Mouse (Mus musculus): Measurements from ENCODE around the gene Mad2l1.

The Mad2l1 gene

DNA sequence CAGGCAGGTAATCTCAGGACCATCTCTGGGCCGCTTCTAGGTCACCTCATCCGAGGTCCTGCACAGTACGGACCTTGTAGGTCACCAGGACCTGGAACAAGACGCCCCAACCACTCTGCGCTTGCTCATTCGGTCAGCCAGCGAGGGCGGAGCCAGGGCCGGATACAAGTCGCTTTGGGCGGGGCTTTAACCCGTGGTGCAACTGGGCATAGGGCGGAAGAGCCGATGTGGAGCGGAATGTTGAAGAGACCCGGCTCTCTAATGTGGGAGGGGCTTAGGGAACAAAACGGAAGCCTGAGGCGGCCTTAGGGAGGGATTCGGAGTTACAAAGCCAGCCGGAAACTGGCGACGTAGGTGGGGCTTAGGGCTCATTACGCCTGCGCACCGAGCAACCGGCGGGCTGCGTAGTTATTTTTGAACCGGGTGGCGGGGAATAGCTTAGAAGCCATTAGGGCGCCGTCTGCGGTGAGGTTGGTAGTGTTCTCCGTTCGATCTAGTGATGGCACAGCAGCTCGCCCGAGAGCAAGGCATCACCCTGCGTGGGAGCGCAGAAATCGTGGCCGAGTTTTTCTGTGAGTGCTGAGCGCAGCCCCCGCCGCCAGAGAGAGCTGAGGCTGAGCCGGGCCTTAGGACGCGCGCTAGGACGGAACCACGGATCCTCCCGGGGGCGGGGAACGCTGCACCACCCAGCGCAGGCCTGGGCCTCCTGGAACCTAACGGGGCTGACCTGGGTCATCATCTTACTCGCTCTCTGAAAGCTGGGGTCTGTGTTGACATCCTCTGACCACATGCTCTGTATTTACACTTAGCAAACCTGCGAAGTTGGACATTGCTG lies at the start of gene Mad2l1:
Mad2l1 (plus strand) TSS at position 363 of the 835 bp plus-strand sequence.
- peak; percentile 97 for DNase-seq (ENCODE audit: low spot score)

DNA sequence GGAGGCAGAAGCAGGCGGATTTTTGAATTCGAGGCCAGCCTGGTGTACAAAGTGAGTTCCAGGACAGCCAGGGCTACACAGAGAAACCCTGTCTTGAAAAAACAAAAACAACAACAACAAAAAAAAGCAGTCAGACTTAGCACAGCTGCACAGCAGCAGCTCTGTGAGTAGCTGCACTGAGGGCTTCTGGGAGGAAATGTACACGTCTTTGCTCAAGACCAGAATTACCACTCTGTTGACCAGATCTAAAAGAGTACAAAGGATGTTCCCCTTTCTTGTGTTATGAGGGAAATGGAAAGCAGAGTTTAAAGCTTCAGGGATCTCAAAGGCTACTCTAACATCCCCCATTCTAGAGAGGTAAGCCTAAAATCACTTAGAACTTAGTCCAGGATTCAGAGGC lies 41.5 kb upstream of the Mad2l1 start:
- DNase-seq (ENCODE audit: low spot score), result no peak

DNA sequence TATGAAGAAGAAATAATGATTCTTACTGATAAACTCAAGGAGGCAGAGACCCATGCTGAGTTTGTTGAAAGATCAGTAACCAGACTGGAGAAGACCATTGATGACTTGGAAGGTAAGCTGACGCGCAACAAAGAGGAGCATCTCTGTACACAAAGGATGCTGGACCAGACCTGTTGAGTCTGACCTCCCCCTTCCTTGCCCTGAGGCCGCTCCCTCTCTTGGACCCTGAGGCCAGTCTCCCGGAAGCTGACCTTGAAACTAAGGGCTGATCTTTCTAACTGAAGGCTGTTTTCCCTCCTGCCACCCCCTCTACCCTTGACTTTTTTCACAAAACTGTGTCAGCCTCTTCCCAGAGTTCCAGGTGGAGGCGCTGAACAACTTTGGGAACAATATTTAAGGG lies 18.8 kb upstream of the Mad2l1 start:
- DNase-seq (ENCODE audit: low spot score), result no peak

DNA sequence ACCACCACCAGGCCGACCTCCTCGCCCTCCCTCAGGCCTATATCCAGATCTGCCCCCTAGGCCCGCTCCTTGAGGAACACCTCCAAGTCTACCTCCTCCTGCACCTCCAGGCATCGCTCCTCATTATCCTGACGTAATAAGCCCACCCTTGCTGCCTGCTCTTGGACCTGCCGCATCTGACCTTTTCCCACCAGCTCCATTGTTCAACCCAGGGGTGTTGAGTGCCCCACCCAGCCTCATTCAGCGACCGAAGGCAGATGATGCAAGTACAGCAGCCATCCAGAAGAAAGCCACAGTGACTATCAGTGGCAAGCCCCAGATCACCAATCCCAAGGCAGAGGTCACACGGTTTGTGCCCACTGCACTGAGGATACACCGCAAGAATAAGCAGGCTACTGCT lies 6.8 kb upstream of the Mad2l1 start:
- DNase-seq (ENCODE audit: low spot score), result no peak

DNA sequence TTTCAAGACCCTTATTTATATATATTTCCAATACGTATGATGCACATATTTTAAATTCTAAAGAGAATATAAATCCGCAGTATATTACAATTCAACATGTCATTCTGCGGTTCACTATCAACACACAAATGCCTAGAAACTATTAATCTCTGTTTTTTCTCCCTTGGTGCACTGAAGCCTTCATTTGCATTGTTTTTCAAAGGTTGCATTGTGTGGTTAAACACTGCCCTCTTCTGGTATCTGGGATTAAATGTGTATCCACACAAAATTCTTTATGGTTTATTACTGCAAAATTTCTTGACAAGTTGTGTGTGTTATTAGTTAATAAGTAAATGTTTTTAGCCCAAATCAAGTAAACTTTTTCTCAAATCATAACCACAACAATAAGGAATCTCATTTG lies 1.9 kb upstream of the Mad2l1 start:
- DNase-seq (ENCODE audit: low spot score), result no peak

DNA sequence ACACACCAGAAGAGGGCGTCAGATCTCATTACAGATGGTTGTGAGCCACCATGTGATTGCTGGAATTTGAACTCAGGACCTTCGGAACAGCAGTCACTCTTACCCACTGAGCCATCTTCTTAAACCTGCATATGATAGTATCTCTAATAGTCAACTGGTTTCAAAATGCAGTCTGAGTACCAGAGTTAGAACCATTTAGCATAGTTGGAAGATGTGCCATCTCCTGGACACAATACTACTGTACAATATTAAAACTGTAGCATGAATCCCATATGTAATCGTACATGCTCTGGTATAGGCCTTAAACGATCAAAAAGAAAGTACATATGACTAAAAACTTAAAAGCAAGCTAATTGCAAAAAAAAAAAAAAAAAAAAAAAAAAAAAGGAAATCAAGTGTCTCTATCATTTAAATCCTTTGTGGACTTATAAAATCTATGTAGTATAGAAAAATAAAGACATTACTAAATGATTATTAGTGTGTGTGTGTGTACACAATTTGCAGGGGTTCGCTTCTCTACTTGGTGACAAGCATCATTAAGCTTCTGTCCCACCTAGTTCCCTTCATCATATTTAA lies 736 bp upstream of the Mad2l1 start:
- DNase-seq (ENCODE audit: low spot score), result no peak

DNA sequence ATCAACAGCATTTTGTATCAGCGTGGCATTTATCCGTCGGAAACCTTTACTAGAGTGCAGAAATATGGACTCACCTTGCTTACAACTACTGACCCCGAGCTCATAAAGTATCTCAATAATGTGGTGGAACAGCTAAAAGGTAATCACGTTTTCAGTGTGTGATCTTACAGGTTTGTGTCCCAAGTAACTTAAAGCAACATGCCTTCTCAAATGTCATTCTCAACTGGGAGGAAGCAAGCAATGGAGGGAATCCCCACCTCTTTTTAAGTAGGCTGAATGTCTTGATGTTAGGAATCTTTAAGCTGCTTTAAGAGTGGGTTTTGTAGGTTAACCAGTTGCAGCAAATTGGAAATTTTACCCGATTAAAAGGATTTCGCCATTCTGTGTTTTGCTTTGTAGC lies 776 bp downstream of the Mad2l1 start:
- no peak for DNase-seq (ENCODE audit: low spot score)

DNA sequence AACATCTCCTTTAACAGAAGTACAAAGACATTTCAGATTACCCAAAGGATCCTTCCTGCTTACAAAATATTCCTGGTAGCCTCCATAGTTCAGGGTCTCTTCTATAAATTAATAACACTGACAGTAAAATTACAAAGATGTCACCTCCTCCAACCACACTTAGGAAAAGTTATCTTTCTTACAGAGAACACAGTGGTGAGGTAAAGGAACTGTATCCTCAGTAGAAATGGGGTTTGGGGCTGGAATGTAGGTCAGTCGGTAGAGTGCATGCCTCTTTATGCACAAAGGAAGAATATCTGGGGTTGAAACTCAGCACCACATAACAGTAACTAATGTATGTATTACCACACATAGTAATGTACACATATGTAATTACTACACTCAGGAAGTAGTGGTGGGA lies 24.8 kb downstream of the Mad2l1 start, which contains the start of gene Vmn1r32:
Vmn1r32 (minus strand) TSS at position 101 of the 400 bp plus-strand sequence.
- no peak for DNase-seq (ENCODE audit: low spot score)

DNA sequence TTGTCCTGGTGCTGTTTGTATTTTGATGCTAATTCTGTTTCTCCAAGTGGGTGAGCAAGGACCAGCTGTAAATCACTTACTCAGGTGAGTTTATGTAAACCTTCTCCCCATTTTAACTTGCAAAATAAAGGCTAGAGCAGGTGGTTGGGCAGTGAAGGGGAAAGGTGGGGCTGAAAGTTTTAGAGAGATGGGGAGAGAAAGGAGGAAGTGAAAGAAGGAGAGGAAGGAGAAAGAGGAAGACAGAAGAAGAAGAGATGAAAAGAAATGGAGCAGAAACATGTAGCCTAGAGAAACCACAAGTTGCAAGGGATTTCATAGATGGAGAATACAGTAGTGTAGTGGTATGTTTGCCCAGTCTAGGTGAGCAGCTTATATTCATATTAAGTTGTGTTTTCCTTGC lies 60.6 kb downstream of the Mad2l1 start:
- no peak for DNase-seq (ENCODE audit: low spot score)
